Mouse (Mus musculus) CD4-positive, CD25-positive, alpha-beta regulatory T cell, adult 4 months (primary cell): ENCODE data around the gene Tra2b. TPM values are rescaled to one million over a fixed set of nuclear protein-coding genes. Genes with fewer than 3 reads are reported as not detected.
"Not testable (repeated sequence)": the region's sequence is repeated elsewhere in the genome, so short reads cannot be mapped to it uniquely, and the experiment has no call there.

ENCODE experiments used
- ATAC-seq: one replicate; pipeline ENCODE4 v1.8.0; 2017
- polyA plus RNA-seq, 2 experiments: library from polyadenylated mRNA; unstranded; fragments of 100-300 nt; shearing (Covaris generic); gene quantifications; one replicate each; pipeline ENCODE4 v1.2.1; 2017

Gene Tra2b
- 100 to 1,000 TPM; 457 to 480 TPM for polyA plus RNA-seq

- peak; percentile 83 for ATAC-seq
Observed at GRCm38 (mm10) chr16:22265849-22266376, at the start of gene Tra2b. Tra2b (minus strand) TSS chr16:22266005.

- no peak for ATAC-seq
Observed at GRCm38 (mm10) chr16:22310649-22311048, 44.8 kb upstream of the Tra2b start.

- ATAC-seq = peak; percentile 51
Observed at GRCm38 (mm10) chr16:22302606-22303005, 36.8 kb upstream of the Tra2b start.

- ATAC-seq = no peak
Observed at GRCm38 (mm10) chr16:22301378-22301777, 35.6 kb upstream of the Tra2b start.

GRCm38 (mm10) chr16:22296901-22297300 lies 31.1 kb upstream of the Tra2b start:
- no peak for ATAC-seq

GRCm38 (mm10) chr16:22294812-22295211 lies 29.0 kb upstream of the Tra2b start:
- ATAC-seq = not testable (repeated sequence)

- no peak for ATAC-seq
Observed at GRCm38 (mm10) chr16:22293600-22293999, 27.8 kb upstream of the Tra2b start.

GRCm38 (mm10) chr16:22292394-22292793 lies 26.6 kb upstream of the Tra2b start:
- ATAC-seq = no peak

- ATAC-seq = no peak
Observed at GRCm38 (mm10) chr16:22289643-22290042, 23.8 kb upstream of the Tra2b start.

GRCm38 (mm10) chr16:22286996-22287395 lies 21.2 kb upstream of the Tra2b start:
- ATAC-seq = no peak

GRCm38 (mm10) chr16:22276536-22276935 lies 10.7 kb upstream of the Tra2b start:
- no peak for ATAC-seq

- ATAC-seq = no peak
Observed at GRCm38 (mm10) chr16:22275142-22275541, 9.3 kb upstream of the Tra2b start.

GRCm38 (mm10) chr16:22270491-22270890 lies 4.7 kb upstream of the Tra2b start:
- no peak for ATAC-seq

GRCm38 (mm10) chr16:22266384-22266783 lies 579 bp upstream of the Tra2b start:
- ATAC-seq = no peak

GRCm38 (mm10) chr16:22264962-22265848 lies 600 bp downstream of the Tra2b start:
- peak; percentile 44 for ATAC-seq

GRCm38 (mm10) chr16:22264232-22264961 lies 1.4 kb downstream of the Tra2b start:
- peak; percentile 22 for ATAC-seq

GRCm38 (mm10) chr16:22263124-22263523 lies 2.7 kb downstream of the Tra2b start:
- no peak for ATAC-seq

- no peak for ATAC-seq
Observed at GRCm38 (mm10) chr16:22261563-22261962, 4.2 kb downstream of the Tra2b start.

GRCm38 (mm10) chr16:22260423-22261143 lies 5.2 kb downstream of the Tra2b start:
- no peak for ATAC-seq

- ATAC-seq = peak; percentile 7
Observed at GRCm38 (mm10) chr16:22252255-22252654, 13.6 kb downstream of the Tra2b start.

- ATAC-seq = no peak
Observed at GRCm38 (mm10) chr16:22250307-22250706, 15.5 kb downstream of the Tra2b start.

- no peak for ATAC-seq
Observed at GRCm38 (mm10) chr16:22249754-22250153, 16.1 kb downstream of the Tra2b start.
